ENCODE assay signal across 19 mouse cellular contexts in the genomic region with DNA sequence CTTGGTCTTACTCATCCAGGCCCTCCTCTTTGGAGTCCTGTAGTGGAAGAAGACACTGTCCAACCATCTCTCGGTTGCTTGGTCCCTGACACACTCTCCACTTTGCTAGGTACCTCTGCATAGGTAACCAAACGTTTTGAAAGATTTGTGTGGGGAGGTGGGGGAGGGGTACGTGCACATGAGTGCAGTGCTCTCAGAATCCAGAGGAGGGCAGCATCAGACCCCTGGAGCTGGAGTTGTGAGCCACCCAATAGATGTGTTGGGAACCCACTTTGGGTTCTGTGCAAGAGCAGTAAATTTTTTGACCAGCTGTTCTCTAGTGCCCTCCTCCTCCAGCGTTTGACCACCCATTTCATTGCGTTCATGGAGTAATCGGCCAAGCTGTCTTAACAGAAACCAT.
DNase-seq lines count a peak whose midpoint lies in the region; ATAC-seq and TF ChIP-seq lines count a peak whose summit lies in the region.
"Had no signal": no experiment of that assay in that cellular context is flagged by ENCODE, and none has a peak within 500 bp of the region (broad histone marks: within the 10 kb centered on the region; RNA-seq: fewer than 3 reads in every experiment).

No protein-coding gene starts in this region.

- ATAC-seq in hindbrain, postnatal 0 days: no peak
- no peak for ATAC-seq in hindbrain, embryonic 13.5 days (ENCODE audit: low FRiP score)
- ATAC-seq: forebrain, postnatal 0 days; Patski had no signal

- no peak overlapping the region for H3K9ac ChIP-seq in hindbrain, postnatal 0 days (replicated peaks; ENCODE audit: low read length)
- H3K9ac ChIP-seq in hindbrain, embryonic 13.5 days: no peak overlapping the region
- no peak overlapping the region for H3K9ac ChIP-seq in ES-E14 (ENCODE audit: insufficient read depth, low read depth, low read length, poor library complexity, severe bottlenecking)
- H3K9ac ChIP-seq: forebrain, postnatal 0 days; heart, embryonic 12.5 days; limb, embryonic 12.5 days; neural tube, embryonic 15.5 days had no signal

- H3K4me2 ChIP-seq in hindbrain, postnatal 0 days (ENCODE audit: low read depth, low read length): no peak overlapping the region
- no peak overlapping the region for H3K4me2 ChIP-seq in hindbrain, embryonic 13.5 days
- H3K4me2 ChIP-seq: heart, embryonic 12.5 days; limb, embryonic 12.5 days; neural tube, embryonic 15.5 days had no signal

- no peaks in the 10 kb centered on the region for H3K36me3 ChIP-seq in hindbrain, postnatal 0 days (ENCODE audit: insufficient read depth, low read length)
- H3K36me3 ChIP-seq in hindbrain, embryonic 13.5 days: no peaks in the 10 kb centered on the region
- H3K36me3 ChIP-seq in ES-E14 (ENCODE audit: control insufficient read depth, insufficient read depth, low read length, poor library complexity, severe bottlenecking): no peaks in the 10 kb centered on the region
- H3K36me3 ChIP-seq: heart, embryonic 12.5 days; hindbrain, embryonic 10.5 days; limb, embryonic 12.5 days; neural tube, embryonic 15.5 days had no signal

- no peaks in the 10 kb centered on the region for H3K27me3 ChIP-seq in hindbrain, postnatal 0 days (ENCODE audit: insufficient read depth, low read length)
- H3K27me3 ChIP-seq in hindbrain, embryonic 13.5 days: no peaks in the 10 kb centered on the region
- H3K27me3 ChIP-seq: heart, embryonic 12.5 days; limb, embryonic 12.5 days; neural tube, embryonic 15.5 days had no signal

- in situ Hi-C loops in ES-E14 (cut with MboI; ENCODE audit: low sequenced_read_pairs in 2 of 2, unreplicated experiment in 2 of 2): no loop called here

- 73% methylated on average over 6 of the region's 6 CpGs for WGBS in hindbrain, postnatal 0 days
- WGBS in hindbrain, embryonic 13.5 days: 75% methylated on average over 6 of the region's 6 CpGs
- WGBS in lung, adult 2 months: 66% methylated on average over 6 of the region's 6 CpGs

- H3K4me1 ChIP-seq in hindbrain, postnatal 0 days (ENCODE audit: insufficient read depth, low read length): no peaks in the 10 kb centered on the region
- 0 out of 2 replicates have a peak, but pooled peaks cover 2% of the 10 kb centered on the region for H3K4me1 ChIP-seq in hindbrain, embryonic 13.5 days (replicated peaks)
- no peaks in the 10 kb centered on the region for H3K4me1 ChIP-seq in lung, adult 2 months (ENCODE audit: control insufficient read depth, insufficient read depth, low read length)
- H3K4me1 ChIP-seq in ES-E14 (ENCODE audit: control insufficient read depth in 2 of 2, insufficient read depth in 2 of 2, low read length in 2 of 2, poor library complexity in 1 of 2): no peaks in the 10 kb centered on the region
- no peaks in the 10 kb centered on the region for H3K4me1 ChIP-seq in cortical plate, adult 2 months (ENCODE audit: control insufficient read depth, insufficient read depth, low read length)
- H3K4me1 ChIP-seq: heart, embryonic 12.5 days; hindbrain, embryonic 10.5 days; limb, embryonic 12.5 days; neural tube, embryonic 15.5 days had no signal

- H3K9me3 ChIP-seq in hindbrain, postnatal 0 days (ENCODE audit: low read length): no peaks in the 10 kb centered on the region
- H3K9me3 ChIP-seq in hindbrain, embryonic 13.5 days: no peaks in the 10 kb centered on the region
- no peaks in the 10 kb centered on the region for H3K9me3 ChIP-seq in ES-E14 (ENCODE audit: control insufficient read depth, insufficient read depth, low read depth, low read length)
- H3K9me3 ChIP-seq: hindbrain, embryonic 10.5 days; limb, embryonic 12.5 days; neural tube, embryonic 15.5 days had no signal

- no peak overlapping the region for H3K27ac ChIP-seq in hindbrain, postnatal 0 days
- H3K27ac ChIP-seq in hindbrain, embryonic 13.5 days: no peak overlapping the region
- no peak overlapping the region for H3K27ac ChIP-seq in ES-E14 (ENCODE audit: insufficient read depth, low read depth, low read length, poor library complexity, severe bottlenecking)
- H3K27ac ChIP-seq in cortical plate, adult 2 months (ENCODE audit: insufficient read depth, low read length): no peak overlapping the region
- H3K27ac ChIP-seq: hindbrain, embryonic 10.5 days; limb, embryonic 12.5 days; neural tube, embryonic 15.5 days had no signal

- TF ChIP-seq POLR2A in lung, adult 2 months (IDR thresholded peaks at IDR 0.05; ENCODE audit: borderline replicate concordance, extremely low read depth, low read depth, low read length): no peak
- TF ChIP-seq POLR2A in cortical plate, adult 2 months (IDR thresholded peaks at IDR 0.05; ENCODE audit: extremely low read depth, insufficient read depth, low read length): no peak

- no peak for DNase-seq in hindbrain, postnatal 0 days (ENCODE audit: low spot score)
- no peak for DNase-seq in lung, adult 2 months
- no peak for DNase-seq in lung, postnatal 10 days
- peak; percentile 38 for DNase-seq in ES-E14 (ENCODE audit: low read depth, low spot score)
- no peak for DNase-seq in B cell, adult 2 months
- DNase-seq: cerebellum, adult 18-20 months; forebrain, postnatal 0 days; gastrocnemius, postnatal 36 days; kidney, adult 18-20 months; kidney, postnatal 4 days; lung, postnatal 14 days; retina, postnatal 1 day had no signal

- no peak overlapping the region for H3K4me3 ChIP-seq in hindbrain, postnatal 0 days (ENCODE audit: low read length)
- no peak overlapping the region for H3K4me3 ChIP-seq in hindbrain, embryonic 13.5 days
- H3K4me3 ChIP-seq in lung, adult 2 months (replicated peaks; ENCODE audit: extremely low read depth, low read depth, low read length): no peak overlapping the region
- no peak overlapping the region for H3K4me3 ChIP-seq in ES-E14 (ENCODE audit: insufficient read depth in 1 of 2, low read depth in 1 of 2, low read length in 2 of 2, poor library complexity in 1 of 2, severe bottlenecking in 1 of 2)
- no peak overlapping the region for H3K4me3 ChIP-seq in cortical plate, adult 2 months (ENCODE audit: insufficient read depth, low read length)
- H3K4me3 ChIP-seq: heart, embryonic 12.5 days; hindbrain, embryonic 10.5 days; limb, embryonic 12.5 days; neural tube, embryonic 15.5 days had no signal

- peak; percentile 13; the same call in 1 of the 2 replicates for TF ChIP-seq CTCF in hindbrain, postnatal 0 days (IDR thresholded peaks at IDR 0.05; ENCODE audit: low read depth)
- TF ChIP-seq CTCF in lung, adult 2 months (IDR thresholded peaks at IDR 0.05; ENCODE audit: insufficient read depth, low read length): peak; percentile 27; the same call in 1 of the 2 replicates
- 0 out of 2 replicates have a peak, but pooled peaks have one; percentile 10 for TF ChIP-seq CTCF in cortical plate, adult 2 months (IDR thresholded peaks at IDR 0.05; ENCODE audit: extremely low read depth, insufficient read depth, low read length)

TF ChIP-seq in ES-E14, 5 proteins besides CTCF, POLR2A, EP300 and RAD21:
- TF ChIP-seq ZC3H11A (IDR thresholded peaks at IDR 0.05; ENCODE audit: borderline replicate concordance, low read depth, low read length): peak; percentile 62; the same call in 1 of the 2 replicates
- TF ChIP-seq MAFK (IDR thresholded peaks at IDR 0.05; ENCODE audit: insufficient read depth, low read depth, low read length): no peak
- TF ChIP-seq CHD2 (IDR thresholded peaks at IDR 0.05; ENCODE audit: low read depth, low read length): no peak
- no peak for TF ChIP-seq ZNF384 (IDR thresholded peaks at IDR 0.05; ENCODE audit: low read depth, low read length)
- no peak for TF ChIP-seq HCFC1 (IDR thresholded peaks at IDR 0.05; ENCODE audit: borderline replicate concordance, insufficient read depth, low read length)
